Mouse (Mus musculus): ENCODE results near the gene Mtcl1.

- TF ChIP-seq CTCF (conservative IDR thresholded peaks at IDR 0.05 in 1 of 2, IDR thresholded peaks at IDR 0.05 in 1 of 2; ENCODE audit: low read depth in 2 of 2, low read length in 2 of 2) = no peak
- TF ChIP-seq USF1 (IDR thresholded peaks at IDR 0.05; ENCODE audit: low read depth, low read length) = no peak
- no peak for TF ChIP-seq JUND (conservative IDR thresholded peaks at IDR 0.05; ENCODE audit: low read depth, low read length)
- TF ChIP-seq TBP (conservative IDR thresholded peaks at IDR 0.05; ENCODE audit: low read depth, low read length) = no peak
- no peak for TF ChIP-seq E2F4 (IDR thresholded peaks at IDR 0.05; ENCODE audit: insufficient replicate concordance, low read depth, low read length)
- TF ChIP-seq MAFK (IDR thresholded peaks at IDR 0.05; ENCODE audit: insufficient replicate concordance, low read length) = no peak
- no peak for TF ChIP-seq EP300 (IDR thresholded peaks at IDR 0.05; ENCODE audit: low read length)
These were observed 118.3 kb downstream of the Mtcl1 start for GRCm38 (mm10) chr17:66331207-66331606.

Data from CH12.LX (cell line).